Mouse (Mus musculus): ENCODE results near the gene Rcan1. TPM values are rescaled to one million over a fixed set of nuclear protein-coding genes. Genes with fewer than 3 reads are reported as not detected.

Gene Rcan1
- polyA plus RNA-seq, 1 experiment: 20.2 TPM

- TF ChIP-seq USF1 (IDR thresholded peaks at IDR 0.05; ENCODE audit: low read depth): no peak
- TF ChIP-seq MAX (IDR thresholded peaks at IDR 0.05; ENCODE audit: low read depth): no peak
- no peak for TF ChIP-seq SRF (IDR thresholded peaks at IDR 0.05; ENCODE audit: control insufficient read depth, insufficient read length, low read depth)
- TF ChIP-seq POLR2A (IDR thresholded peaks at IDR 0.05; ENCODE audit: insufficient read length, low read depth): no peak
- no peak for TF ChIP-seq CEBPB (IDR thresholded peaks at IDR 0.05; ENCODE audit: insufficient read depth, poor library complexity, severe bottlenecking)
- no peak for TF ChIP-seq POLR2AphosphoS2 (IDR thresholded peaks at IDR 0.05; ENCODE audit: insufficient read length, low read depth)
- TF ChIP-seq MYOG (IDR thresholded peaks at IDR 0.05; ENCODE audit: control insufficient read depth in 1 of 3, insufficient read depth in 1 of 3, insufficient read length in 2 of 3, low read depth in 2 of 3): no peak
- TF ChIP-seq E2F4 (IDR thresholded peaks at IDR 0.05; ENCODE audit: insufficient read depth): no peak
- no peak for TF ChIP-seq TCF12 (IDR thresholded peaks at IDR 0.05; ENCODE audit: insufficient read depth, poor library complexity, severe bottlenecking)
- no peak for TF ChIP-seq TCF3 (IDR thresholded peaks at IDR 0.05; ENCODE audit: insufficient read length, low read depth)
- TF ChIP-seq REST (IDR thresholded peaks at IDR 0.05; ENCODE audit: insufficient read depth, insufficient read length): no peak
- TF ChIP-seq MYOD1 (IDR thresholded peaks at IDR 0.05; ENCODE audit: control insufficient read depth in 1 of 3, insufficient read length in 2 of 3, low read depth in 2 of 3): no peak
- H3K36me3 ChIP-seq (ENCODE audit: control insufficient read depth, insufficient read depth): no peaks in the 10 kb centered on the region
Observed at GRCm38 (mm10) chr16:92407883-92408282, 62.8 kb downstream of the Rcan1 start.

GRCm38 (mm10) chr16:92404141-92404540, 66.5 kb downstream of the Rcan1 start:
- no peaks in the 10 kb centered on the region for H3K79me2 ChIP-seq (ENCODE audit: control insufficient read depth, insufficient read depth)
- H3K27me3 ChIP-seq (ENCODE audit: control insufficient read depth, insufficient read depth, insufficient read length): no peaks in the 10 kb centered on the region
- H3K36me3 ChIP-seq (ENCODE audit: control insufficient read depth, insufficient read depth): no peaks in the 10 kb centered on the region
- no peak overlapping the region for H3K4me3 ChIP-seq
- TF ChIP-seq MYOD1 (IDR thresholded peaks at IDR 0.05; ENCODE audit: control insufficient read depth in 1 of 3, insufficient read length in 2 of 3, low read depth in 2 of 3) (no peak), CEBPB (IDR thresholded peaks at IDR 0.05; ENCODE audit: insufficient read depth, poor library complexity, severe bottlenecking) (no peak), E2F4 (IDR thresholded peaks at IDR 0.05; ENCODE audit: insufficient read depth) (no peak)
- no peak overlapping the region for H3ac ChIP-seq (ENCODE audit: control insufficient read depth, insufficient read length)
- no peak overlapping the region for H3K4me2 ChIP-seq (ENCODE audit: low read depth)

More at GRCm38 (mm10) chr16:92407883-92408282, 62.8 kb downstream of the Rcan1 start:
- H3K4me2 ChIP-seq (ENCODE audit: low read depth): no peak overlapping the region
- no peaks in the 10 kb centered on the region for H3K79me2 ChIP-seq (ENCODE audit: control insufficient read depth, insufficient read depth)
- no peak overlapping the region for H3K4me3 ChIP-seq
- no peak overlapping the region for H3ac ChIP-seq (ENCODE audit: control insufficient read depth, insufficient read length)
- no peaks in the 10 kb centered on the region for H3K27me3 ChIP-seq (ENCODE audit: control insufficient read depth, insufficient read depth, insufficient read length)

GRCm38 (mm10) chr16:92403069-92403468, 67.6 kb downstream of the Rcan1 start:
- TF ChIP-seq USF1 (IDR thresholded peaks at IDR 0.05; ENCODE audit: low read depth) (no peak), TCF12 (IDR thresholded peaks at IDR 0.05; ENCODE audit: insufficient read depth, poor library complexity, severe bottlenecking) (no peak), CEBPB (IDR thresholded peaks at IDR 0.05; ENCODE audit: insufficient read depth, poor library complexity, severe bottlenecking) (no peak), TCF3 (IDR thresholded peaks at IDR 0.05; ENCODE audit: insufficient read length, low read depth) (no peak), MYOG (IDR thresholded peaks at IDR 0.05; ENCODE audit: control insufficient read depth in 1 of 3, insufficient read depth in 1 of 3, insufficient read length in 2 of 3, low read depth in 2 of 3) (no peak), MYOD1 (IDR thresholded peaks at IDR 0.05; ENCODE audit: control insufficient read depth in 1 of 3, insufficient read length in 2 of 3, low read depth in 2 of 3) (no peak), SRF (IDR thresholded peaks at IDR 0.05; ENCODE audit: control insufficient read depth, insufficient read length, low read depth) (no peak), MAX (IDR thresholded peaks at IDR 0.05; ENCODE audit: low read depth) (no peak), E2F4 (IDR thresholded peaks at IDR 0.05; ENCODE audit: insufficient read depth) (no peak), REST (IDR thresholded peaks at IDR 0.05; ENCODE audit: insufficient read depth, insufficient read length) (no peak), POLR2A (IDR thresholded peaks at IDR 0.05; ENCODE audit: insufficient read length, low read depth) (no peak), POLR2AphosphoS2 (IDR thresholded peaks at IDR 0.05; ENCODE audit: insufficient read length, low read depth) (no peak)
- no peaks in the 10 kb centered on the region for H3K36me3 ChIP-seq (ENCODE audit: control insufficient read depth, insufficient read depth)
- H3K4me3 ChIP-seq: no peak overlapping the region

GRCm38 (mm10) chr16:92402216-92402615, 68.5 kb downstream of the Rcan1 start:
- no peaks in the 10 kb centered on the region for H3K27me3 ChIP-seq (ENCODE audit: control insufficient read depth, insufficient read depth, insufficient read length)
- TF ChIP-seq POLR2AphosphoS2 (IDR thresholded peaks at IDR 0.05; ENCODE audit: insufficient read length, low read depth) (no peak), REST (IDR thresholded peaks at IDR 0.05; ENCODE audit: insufficient read depth, insufficient read length) (no peak), MAX (IDR thresholded peaks at IDR 0.05; ENCODE audit: low read depth) (no peak), USF1 (IDR thresholded peaks at IDR 0.05; ENCODE audit: low read depth) (no peak), E2F4 (IDR thresholded peaks at IDR 0.05; ENCODE audit: insufficient read depth) (no peak), MYOD1 (IDR thresholded peaks at IDR 0.05; ENCODE audit: control insufficient read depth in 1 of 3, insufficient read length in 2 of 3, low read depth in 2 of 3) (no peak)
- no peaks in the 10 kb centered on the region for H3K79me2 ChIP-seq (ENCODE audit: control insufficient read depth, insufficient read depth)
- H3K4me3 ChIP-seq: no peak overlapping the region
- no peaks in the 10 kb centered on the region for H3K36me3 ChIP-seq (ENCODE audit: control insufficient read depth, insufficient read depth)
- H3ac ChIP-seq (ENCODE audit: control insufficient read depth, insufficient read length): no peak overlapping the region
- H3K4me2 ChIP-seq (ENCODE audit: low read depth): no peak overlapping the region

More at GRCm38 (mm10) chr16:92403069-92403468, 67.6 kb downstream of the Rcan1 start:
- no peak overlapping the region for H3K4me2 ChIP-seq (ENCODE audit: low read depth)
- no peak overlapping the region for H3ac ChIP-seq (ENCODE audit: control insufficient read depth, insufficient read length)
- no peaks in the 10 kb centered on the region for H3K27me3 ChIP-seq (ENCODE audit: control insufficient read depth, insufficient read depth, insufficient read length)
- no peaks in the 10 kb centered on the region for H3K79me2 ChIP-seq (ENCODE audit: control insufficient read depth, insufficient read depth)

GRCm38 (mm10) chr16:92401206-92401605, 69.5 kb downstream of the Rcan1 start:
- TF ChIP-seq E2F4 (IDR thresholded peaks at IDR 0.05; ENCODE audit: insufficient read depth) (no peak), MYOG (IDR thresholded peaks at IDR 0.05; ENCODE audit: control insufficient read depth in 1 of 3, insufficient read depth in 1 of 3, insufficient read length in 2 of 3, low read depth in 2 of 3) (no peak), TCF12 (IDR thresholded peaks at IDR 0.05; ENCODE audit: insufficient read depth, poor library complexity, severe bottlenecking) (no peak), USF1 (IDR thresholded peaks at IDR 0.05; ENCODE audit: low read depth) (no peak), MYOD1 (IDR thresholded peaks at IDR 0.05; ENCODE audit: control insufficient read depth in 1 of 3, insufficient read length in 2 of 3, low read depth in 2 of 3) (no peak), REST (IDR thresholded peaks at IDR 0.05; ENCODE audit: insufficient read depth, insufficient read length) (no peak), POLR2A (IDR thresholded peaks at IDR 0.05; ENCODE audit: insufficient read length, low read depth) (no peak), MAX (IDR thresholded peaks at IDR 0.05; ENCODE audit: low read depth) (no peak), SRF (IDR thresholded peaks at IDR 0.05; ENCODE audit: control insufficient read depth, insufficient read length, low read depth) (no peak), TCF3 (IDR thresholded peaks at IDR 0.05; ENCODE audit: insufficient read length, low read depth) (no peak), CEBPB (IDR thresholded peaks at IDR 0.05; ENCODE audit: insufficient read depth, poor library complexity, severe bottlenecking) (no peak), POLR2AphosphoS2 (IDR thresholded peaks at IDR 0.05; ENCODE audit: insufficient read length, low read depth) (no peak)
- Histone ChIP-seq H3K79me2 (ENCODE audit: control insufficient read depth, insufficient read depth) (no peaks in the 10 kb centered on the region), H3K36me3 (ENCODE audit: control insufficient read depth, insufficient read depth) (peaks cover 4% of the 10 kb centered on the region), H3ac (ENCODE audit: control insufficient read depth, insufficient read length) (no peak overlapping the region), H3K27me3 (ENCODE audit: control insufficient read depth, insufficient read depth, insufficient read length) (no peaks in the 10 kb centered on the region), H3K4me3 (no peak overlapping the region), H3K4me2 (ENCODE audit: low read depth) (no peak overlapping the region)
